Mouse (Mus musculus) forebrain, embryonic 10.5 days (tissue): ENCODE results near the gene Acvr1b. TPM values are rescaled to one million over a fixed set of nuclear protein-coding genes. Genes with fewer than 3 reads are reported as not detected.

Source experiments
- DNase-seq: peaks from one replicate; pipeline ENCODE4 v3.0.0-alpha.2; 2017; ENCODE audit warnings: low spot score; ENCODE audit errors: extremely low spot score
- H3K27ac ChIP-seq: fragments of 300-500 bp; sonication (generic); 2 replicates; pipeline ENCODE4 v1.5.1; 2016; ENCODE audit warnings: mild to moderate bottlenecking
- H3K27me3 ChIP-seq: fragments of 300-500 bp; sonication (generic); 2 replicates; pipeline ENCODE4 v1.6.1; 2016; ENCODE audit warnings: mild to moderate bottlenecking; ENCODE audit not compliant: poor library complexity, severe bottlenecking
- H3K36me3 ChIP-seq: fragments of 300-500 bp; sonication (generic); replicated peaks from 2 replicates; pipeline ENCODE4 v1.6.1; 2016; ENCODE audit warnings: mild to moderate bottlenecking, moderate library complexity
- H3K4me1 ChIP-seq: fragments of 300-500 bp; sonication (generic); 2 replicates; pipeline ENCODE4 v1.6.1; 2016
- H3K4me3 ChIP-seq: fragments of 300-500 bp; sonication (generic); 2 replicates; pipeline ENCODE4 v1.5.1; 2016; ENCODE audit warnings: mild to moderate bottlenecking, moderate library complexity
- H3K9me3 ChIP-seq: fragments of 300-500 bp; sonication (generic); 2 replicates; pipeline ENCODE4 v1.6.1; 2016; ENCODE audit warnings: mild to moderate bottlenecking, moderate library complexity
- WGBS: fragments of 180-500 bp; shearing (Covaris S2); methylation state at CpG from one replicate; pipeline ENCODE4 v1.1.7; 2016; 5-methylcytosine and 5-hydroxymethylcytosine counted together
- polyA plus RNA-seq: library from polyadenylated mRNA; unstranded; fragments of >200 nt; fragmentation: Nextera tagmentation; extraction: Ambion mirVana; gene quantifications from 2 replicates; pipeline ENCODE4 v1.2.1, GENCODE M21; 2016

Acvr1b gene
- polyA plus RNA-seq, 1 experiment from 2014 or later, result 5.8 TPM

- H3K36me3 ChIP-seq, result no peaks in the 10 kb centered on the region
- H3K9me3 ChIP-seq, result no peaks in the 10 kb centered on the region
- H3K4me1 ChIP-seq, result peaks cover 52% of the 10 kb centered on the region
- no peak overlapping the region for H3K27ac ChIP-seq
- 71% methylated on average over 6 of the region's 6 CpGs for WGBS
- no peak for DNase-seq
- H3K27me3 ChIP-seq, result peaks cover 12% of the 10 kb centered on the region
- H3K4me3 ChIP-seq, result no peak overlapping the region
These were observed 25.3 kb upstream of the Acvr1b start for GRCm38 (mm10) chr15:101148604-101149003.

- Histone ChIP-seq H3K4me3 (no peak overlapping the region), H3K27ac (no peak overlapping the region), H3K4me1 (peaks cover 27% of the 10 kb centered on the region), H3K9me3 (peaks cover 5% of the 10 kb centered on the region; the same call in 1 of the 2 replicates), H3K27me3 (no peaks in the 10 kb centered on the region; the same call in 1 of the 2 replicates), H3K36me3 (no peaks in the 10 kb centered on the region)
- 83% methylated on average over 9 of the region's 9 CpGs for WGBS
- no peak for DNase-seq
These were observed 22.2 kb upstream of the Acvr1b start for GRCm38 (mm10) chr15:101151409-101152261.

GRCm38 (mm10) chr15:101154700-101155616 is 18.9 kb upstream of the Acvr1b start:
- Histone ChIP-seq H3K4me1 (peaks cover 16% of the 10 kb centered on the region), H3K27me3 (no peaks in the 10 kb centered on the region), H3K36me3 (no peaks in the 10 kb centered on the region), H3K27ac (no peak overlapping the region), H3K4me3 (no peak overlapping the region), H3K9me3 (peaks cover 11% of the 10 kb centered on the region)
- DNase-seq, result no peak
- WGBS, result 81% methylated on average over 7 of the region's 7 CpGs

GRCm38 (mm10) chr15:101160128-101160527 is 13.7 kb upstream of the Acvr1b start:
- Histone ChIP-seq H3K9me3 (peaks cover 11% of the 10 kb centered on the region), H3K27ac (peak overlapping the region; percentile 78), H3K27me3 (peaks cover 28% of the 10 kb centered on the region), H3K4me3 (peak overlapping the region; percentile 30), H3K36me3 (no peaks in the 10 kb centered on the region), H3K4me1 (peaks cover 44% of the 10 kb centered on the region)
- WGBS, result 53% methylated on average over 1 of the region's 1 CpGs
- no peak for DNase-seq

- H3K9me3 ChIP-seq, result peaks cover 11% of the 10 kb centered on the region
- WGBS, result 22% methylated on average over 7 of the region's 7 CpGs
- H3K36me3 ChIP-seq, result no peaks in the 10 kb centered on the region
- peaks cover 44% of the 10 kb centered on the region for H3K4me1 ChIP-seq
- H3K27me3 ChIP-seq, result peaks cover 29% of the 10 kb centered on the region
- peak overlapping the region; percentile 30 for H3K4me3 ChIP-seq
- DNase-seq, result no peak
- peak overlapping the region; percentile 78 for H3K27ac ChIP-seq
These were observed 13.3 kb upstream of the Acvr1b start for GRCm38 (mm10) chr15:101160591-101160990.

- no peak for DNase-seq
- peaks cover 7% of the 10 kb centered on the region for H3K9me3 ChIP-seq
- no peaks in the 10 kb centered on the region for H3K36me3 ChIP-seq
- H3K27ac ChIP-seq, result 0 out of 2 replicates have a peak overlapping the region, but pooled peaks have one; percentile 40
- H3K4me3 ChIP-seq, result no peak overlapping the region
- 89% methylated on average over 7 of the region's 7 CpGs for WGBS
- peaks cover 44% of the 10 kb centered on the region for H3K4me1 ChIP-seq
- peaks cover 36% of the 10 kb centered on the region for H3K27me3 ChIP-seq
These were observed 12.3 kb upstream of the Acvr1b start for GRCm38 (mm10) chr15:101161534-101161933.

GRCm38 (mm10) chr15:101163056-101163458 is 10.8 kb upstream of the Acvr1b start:
- Histone ChIP-seq H3K9me3 (no peaks in the 10 kb centered on the region), H3K27ac (peak overlapping the region; percentile 53; the same call in 1 of the 2 replicates), H3K27me3 (peaks cover 36% of the 10 kb centered on the region), H3K4me3 (no peak overlapping the region), H3K36me3 (no peaks in the 10 kb centered on the region), H3K4me1 (peaks cover 49% of the 10 kb centered on the region)
- no peak for DNase-seq
- 64% methylated on average over 15 of the region's 15 CpGs for WGBS

GRCm38 (mm10) chr15:101163854-101164253 is 10.0 kb upstream of the Acvr1b start:
- 71% methylated on average over 5 of the region's 5 CpGs for whole genome bisulfite sequencing
- Histone ChIP-seq H3K36me3 (no peaks in the 10 kb centered on the region), H3K4me1 (peaks cover 49% of the 10 kb centered on the region), H3K9me3 (no peaks in the 10 kb centered on the region), H3K4me3 (no peak overlapping the region), H3K27ac (peak overlapping the region; percentile 53; the same call in 1 of the 2 replicates), H3K27me3 (peaks cover 36% of the 10 kb centered on the region)
- DNase-seq, result no peak

GRCm38 (mm10) chr15:101164291-101164690 is 9.6 kb upstream of the Acvr1b start:
- DNase-seq, result no peak
- 65% methylated on average over 5 of the region's 5 CpGs for WGBS
- Histone ChIP-seq H3K27me3 (peaks cover 36% of the 10 kb centered on the region), H3K9me3 (no peaks in the 10 kb centered on the region), H3K27ac (no peak overlapping the region), H3K4me3 (no peak overlapping the region), H3K36me3 (no peaks in the 10 kb centered on the region), H3K4me1 (peaks cover 49% of the 10 kb centered on the region)

- 77% methylated on average over 16 of the region's 16 CpGs for WGBS
- no peak overlapping the region for H3K4me3 ChIP-seq
- H3K36me3 ChIP-seq, result no peaks in the 10 kb centered on the region
- H3K9me3 ChIP-seq, result no peaks in the 10 kb centered on the region
- H3K4me1 ChIP-seq, result peaks cover 33% of the 10 kb centered on the region
- DNase-seq, result no peak
- H3K27me3 ChIP-seq, result peaks cover 45% of the 10 kb centered on the region
- H3K27ac ChIP-seq, result no peak overlapping the region
These were observed 8.0 kb upstream of the Acvr1b start for GRCm38 (mm10) chr15:101165658-101166437.

GRCm38 (mm10) chr15:101167553-101167952 is 6.3 kb upstream of the Acvr1b start:
- DNase-seq, result no peak
- no peak overlapping the region for H3K27ac ChIP-seq
- no peaks in the 10 kb centered on the region for H3K36me3 ChIP-seq
- H3K27me3 ChIP-seq, result peaks cover 46% of the 10 kb centered on the region
- H3K4me1 ChIP-seq, result peaks cover 27% of the 10 kb centered on the region
- 77% methylated on average over 11 of the region's 11 CpGs for WGBS
- no peaks in the 10 kb centered on the region for H3K9me3 ChIP-seq
- H3K4me3 ChIP-seq, result no peak overlapping the region

GRCm38 (mm10) chr15:101169910-101170309 is 4.0 kb upstream of the Acvr1b start:
- Histone ChIP-seq H3K36me3 (no peaks in the 10 kb centered on the region), H3K27ac (no peak overlapping the region), H3K27me3 (peaks cover 40% of the 10 kb centered on the region), H3K9me3 (no peaks in the 10 kb centered on the region), H3K4me1 (peaks cover 19% of the 10 kb centered on the region), H3K4me3 (no peak overlapping the region)
- WGBS, result 93% methylated on average over 5 of the region's 5 CpGs
- no peak for DNase-seq
